Mouse (Mus musculus): ENCODE measurements at regions not wholly inside any gene's neighbourhood (a gene's known extent, or its start where the extent isn't known, plus 50 kb on each side); places are given as distances from the start of the nearest gene placed in this dataset.

GRCm38 (mm10) chr15:88035486-88035885 is 491.4 kb downstream of the Fam19a5 start:
- no peak for DNase-seq (ENCODE audit: low spot score)

- no peak for DNase-seq (ENCODE audit: low spot score)
Measured at GRCm38 (mm10) chr15:88036146-88037000, 492.3 kb downstream of the Fam19a5 start.

- no peak for DNase-seq (ENCODE audit: low spot score)
Measured at GRCm38 (mm10) chr15:88037606-88038005, 493.5 kb downstream of the Fam19a5 start.

- DNase-seq (ENCODE audit: low spot score), result no peak
Measured at GRCm38 (mm10) chr15:88042821-88043220, 498.7 kb downstream of the Fam19a5 start.

- DNase-seq (ENCODE audit: low spot score), result no peak
Measured at GRCm38 (mm10) chr15:88058071-88058470, 514.0 kb downstream of the Fam19a5 start.

GRCm38 (mm10) chr15:88060935-88061334 is 516.8 kb downstream of the Fam19a5 start:
- no peak for DNase-seq (ENCODE audit: low spot score)

- DNase-seq (ENCODE audit: low spot score), result no peak
Measured at GRCm38 (mm10) chr15:88063041-88063440, 518.9 kb downstream of the Fam19a5 start.

- DNase-seq (ENCODE audit: low spot score), result no peak
Measured at GRCm38 (mm10) chr15:88068476-88068875, 524.4 kb downstream of the Fam19a5 start.

GRCm38 (mm10) chr15:88072676-88073075 is 527.4 kb upstream of the Zdhhc25 start:
- DNase-seq (ENCODE audit: low spot score), result no peak

GRCm38 (mm10) chr15:88083911-88084310 is 516.2 kb upstream of the Zdhhc25 start:
- DNase-seq (ENCODE audit: low spot score), result no peak

- DNase-seq (ENCODE audit: low spot score), result no peak
Measured at GRCm38 (mm10) chr15:88085631-88086030, 514.5 kb upstream of the Zdhhc25 start.

GRCm38 (mm10) chr15:88089486-88089885 is 510.6 kb upstream of the Zdhhc25 start:
- DNase-seq (ENCODE audit: low spot score), result no peak

GRCm38 (mm10) chr15:88091390-88091789 is 508.7 kb upstream of the Zdhhc25 start:
- no peak for DNase-seq (ENCODE audit: low spot score)

GRCm38 (mm10) chr15:88120376-88120775 is 479.7 kb upstream of the Zdhhc25 start:
- no peak for DNase-seq (ENCODE audit: low spot score)

GRCm38 (mm10) chr15:88123907-88124523 is 476.1 kb upstream of the Zdhhc25 start:
- DNase-seq (ENCODE audit: low spot score), result no peak

GRCm38 (mm10) chr15:88146118-88146517 is 454.0 kb upstream of the Zdhhc25 start:
- no peak for DNase-seq (ENCODE audit: low spot score)

GRCm38 (mm10) chr15:88151199-88151598 is 448.9 kb upstream of the Zdhhc25 start:
- no peak for DNase-seq (ENCODE audit: low spot score)

- no peak for DNase-seq (ENCODE audit: low spot score)
Measured at GRCm38 (mm10) chr15:88159618-88160170, 440.4 kb upstream of the Zdhhc25 start.

GRCm38 (mm10) chr15:88160291-88160690 is 439.8 kb upstream of the Zdhhc25 start:
- no peak for DNase-seq (ENCODE audit: low spot score)

- no peak for DNase-seq (ENCODE audit: low spot score)
Measured at GRCm38 (mm10) chr15:88163438-88163837, 436.7 kb upstream of the Zdhhc25 start.

GRCm38 (mm10) chr15:88174326-88174725 is 425.8 kb upstream of the Zdhhc25 start:
- DNase-seq (ENCODE audit: low spot score), result no peak

GRCm38 (mm10) chr15:88175991-88176390 is 424.1 kb upstream of the Zdhhc25 start:
- no peak for DNase-seq (ENCODE audit: low spot score)

- DNase-seq (ENCODE audit: low spot score), result no peak
Measured at GRCm38 (mm10) chr15:88196539-88196938, 403.6 kb upstream of the Zdhhc25 start.

Data from ovary, adult 18-20 months (tissue).